Mouse (Mus musculus) lung, embryonic 16.5 days (tissue): Measurements from ENCODE around the gene Aqp8. TPM values are rescaled to one million over a fixed set of nuclear protein-coding genes. Genes with fewer than 3 reads are reported as not detected.

Source experiments
- ATAC-seq: fragments of 200-750 bp; cut with Nextera tagmentation; 2 replicates; pipeline ENCODE4 v1.8.0; 2017; ENCODE audit warnings: low read depth, mild to moderate bottlenecking, moderate library complexity
- H3K27ac ChIP-seq: fragments of 300-500 bp; sonication (generic); 2 replicates; pipeline ENCODE4 v1.5.1; 2014; ENCODE audit warnings: mild to moderate bottlenecking, control low read depth, low read length
- H3K27me3 ChIP-seq: fragments of 300-500 bp; sonication (generic); 2 replicates; pipeline ENCODE4 v1.6.1; 2014; ENCODE audit warnings: low read depth, low read length, mixed read lengths; ENCODE audit not compliant: control insufficient read depth, insufficient read depth
- H3K36me3 ChIP-seq: fragments of 300-500 bp; sonication (generic); 2 replicates; pipeline ENCODE4 v1.6.1; 2014; ENCODE audit warnings: low read length; ENCODE audit not compliant: control insufficient read depth, insufficient read depth
- H3K4me1 ChIP-seq: fragments of 300-500 bp; sonication (generic); replicated peaks from 2 replicates; pipeline ENCODE4 v1.6.1; 2014; ENCODE audit warnings: low read length, mixed read lengths; ENCODE audit not compliant: control insufficient read depth, insufficient read depth
- H3K4me2 ChIP-seq: fragments of 300-500 bp; sonication (generic); 2 replicates; pipeline ENCODE4 v1.6.1; 2014; ENCODE audit warnings: low read depth, low read length, control low read depth
- H3K4me3 ChIP-seq: fragments of 300-500 bp; sonication (generic); 2 replicates; pipeline ENCODE4 v1.5.1; 2014; ENCODE audit warnings: mild to moderate bottlenecking, low read length, control low read depth
- H3K9ac ChIP-seq: fragments of 300-500 bp; sonication (generic); 2 replicates; pipeline ENCODE4 v1.6.1; 2014; ENCODE audit warnings: low read length, control low read depth
- H3K9me3 ChIP-seq: fragments of 300-500 bp; sonication (generic); 2 replicates; pipeline ENCODE4 v1.6.1; 2016; ENCODE audit warnings: low read length; ENCODE audit not compliant: control insufficient read depth
- WGBS: fragments of 180-500 bp; shearing (Covaris S2); extraction: QIAGEN DNeasy Blood & Tissue Kit; methylation state at CpG from one replicate; pipeline ENCODE4 v1.1.7; 2014; 5-methylcytosine and 5-hydroxymethylcytosine counted together
- polyA plus RNA-seq: library from polyadenylated mRNA; unstranded; fragments of >200 nt; fragmentation: Nextera tagmentation; extraction: Ambion mirVana; gene quantifications from 2 replicates; pipeline ENCODE4 v1.2.1, GENCODE M21; 2015

Aqp8 gene
- 0.34 and 2.1 TPM in 2 replicates for polyA plus RNA-seq

DNA sequence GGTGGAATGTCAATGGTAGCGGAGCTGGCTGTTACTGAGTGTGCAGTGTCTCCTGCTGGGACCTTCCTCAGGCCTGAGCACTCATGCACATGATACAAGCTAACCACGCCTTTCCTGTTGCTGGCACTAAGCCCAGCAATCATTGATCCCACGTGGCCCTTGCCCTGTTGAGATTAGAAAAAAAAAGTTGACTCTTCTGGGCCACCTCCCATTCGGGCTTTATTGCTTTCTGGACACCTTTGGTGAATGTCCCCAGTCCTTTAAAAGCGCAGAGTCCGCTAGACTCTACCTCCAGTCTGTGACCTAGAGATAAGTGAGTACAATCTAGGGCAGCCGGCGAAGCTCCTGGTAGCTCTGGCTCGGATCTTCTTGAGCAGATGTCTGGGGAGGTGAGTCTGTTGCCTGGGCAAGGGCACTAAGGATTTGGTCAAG, at the start of gene Aqp8:
Gene Aqp8, plus strand, starts transcription at position 222 of the 432 bp plus-strand sequence.
- no peak for ATAC-seq
- no peaks in the 10 kb centered on the region for H3K36me3 ChIP-seq
- WGBS: 64% methylated on average over 9 of the region's 9 CpGs
- H3K27me3 ChIP-seq: no peaks in the 10 kb centered on the region
- H3K9me3 ChIP-seq: no peaks in the 10 kb centered on the region
- no peak within 1 kb of the TSS for H3K4me2 ChIP-seq
- no peak within 1 kb of the TSS for H3K27ac ChIP-seq
- H3K4me1 ChIP-seq: no peaks in the 10 kb centered on the region
- no peak within 1 kb of the TSS for H3K4me3 ChIP-seq
- H3K9ac ChIP-seq: no peak within 1 kb of the TSS

DNA sequence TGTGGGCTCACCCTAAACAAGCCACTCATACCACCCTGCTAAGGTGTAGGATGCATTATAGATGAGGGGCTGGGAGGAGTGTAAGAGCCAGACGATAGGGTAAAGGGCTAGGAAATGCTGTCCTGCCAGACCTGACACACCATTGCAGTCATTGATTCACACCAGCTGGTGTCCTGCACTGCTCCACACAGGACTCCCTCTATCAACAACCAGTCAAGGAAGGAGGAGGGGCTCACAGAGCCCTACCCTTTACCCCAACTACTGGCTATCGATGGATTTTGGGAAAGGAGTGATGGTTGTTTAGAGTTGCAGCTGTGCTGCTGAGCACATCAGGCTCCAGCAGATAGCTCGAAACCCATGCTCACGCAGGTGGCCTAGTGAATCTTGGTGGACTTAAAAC, 45.3 kb upstream of the Aqp8 start:
- Histone ChIP-seq H3K4me3 (no peak overlapping the region), H3K4me1 (no peaks in the 10 kb centered on the region), H3K27me3 (no peaks in the 10 kb centered on the region), H3K4me2 (no peak overlapping the region), H3K9me3 (no peaks in the 10 kb centered on the region), H3K27ac (no peak overlapping the region), H3K36me3 (no peaks in the 10 kb centered on the region; the same call in 1 of the 2 replicates), H3K9ac (no peak overlapping the region)
- no peak for ATAC-seq
- WGBS: 62% methylated on average over 4 of the region's 4 CpGs

DNA sequence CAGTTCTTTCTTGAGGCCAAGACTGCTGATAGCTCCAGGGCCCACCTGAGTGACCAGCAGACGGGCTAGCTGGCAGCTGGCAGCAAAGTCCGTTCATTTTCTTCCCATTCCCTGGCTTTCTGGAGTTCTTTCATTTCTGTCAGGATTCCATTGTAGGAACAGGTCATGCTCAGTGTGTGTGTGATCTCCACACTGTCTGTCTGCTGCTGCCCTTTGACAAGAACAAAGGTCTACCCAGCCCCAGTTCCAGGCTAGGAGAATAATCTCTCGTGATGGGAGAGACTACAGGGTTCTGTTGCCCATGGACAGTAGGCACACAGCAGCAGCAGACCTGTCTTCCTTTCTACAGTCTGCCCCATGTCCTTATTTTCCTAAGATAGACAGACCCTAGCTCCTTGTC, 44.4 kb upstream of the Aqp8 start:
- no peaks in the 10 kb centered on the region for H3K4me1 ChIP-seq
- H3K4me2 ChIP-seq: no peak overlapping the region
- WGBS: 89% methylated on average over 3 of the region's 3 CpGs
- no peaks in the 10 kb centered on the region for H3K27me3 ChIP-seq
- H3K9ac ChIP-seq: no peak overlapping the region
- no peak for ATAC-seq
- H3K36me3 ChIP-seq: no peaks in the 10 kb centered on the region; the same call in none of the 2 replicates
- no peak overlapping the region for H3K27ac ChIP-seq
- H3K9me3 ChIP-seq: no peaks in the 10 kb centered on the region
- no peak overlapping the region for H3K4me3 ChIP-seq

DNA sequence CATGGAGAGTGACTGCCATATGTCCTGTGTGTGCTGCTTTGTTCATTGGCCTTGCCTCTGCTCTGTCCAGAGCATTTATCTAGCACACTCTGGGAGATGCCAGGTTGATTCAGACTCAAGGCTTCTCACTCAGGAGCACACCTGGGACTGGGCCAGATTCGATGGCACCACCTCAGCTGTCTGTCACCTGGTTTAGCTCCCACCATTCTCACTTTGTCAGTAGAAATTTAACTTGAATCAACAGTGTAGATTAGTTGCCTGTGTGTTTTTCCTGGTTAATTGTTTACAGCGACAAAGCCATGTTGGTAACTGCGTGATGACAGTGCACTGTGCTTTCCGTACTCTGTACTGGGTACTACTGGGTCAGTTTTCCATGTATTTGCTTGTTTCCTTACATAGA, 42.1 kb upstream of the Aqp8 start:
- H3K4me1 ChIP-seq: no peaks in the 10 kb centered on the region
- no peak overlapping the region for H3K4me3 ChIP-seq
- no peaks in the 10 kb centered on the region for H3K27me3 ChIP-seq
- H3K4me2 ChIP-seq: no peak overlapping the region
- H3K9ac ChIP-seq: no peak overlapping the region
- H3K27ac ChIP-seq: no peak overlapping the region
- ATAC-seq: no peak
- no peaks in the 10 kb centered on the region for H3K9me3 ChIP-seq
- WGBS: 87% methylated on average over 4 of the region's 4 CpGs
- no peaks in the 10 kb centered on the region; the same call in none of the 2 replicates for H3K36me3 ChIP-seq

DNA sequence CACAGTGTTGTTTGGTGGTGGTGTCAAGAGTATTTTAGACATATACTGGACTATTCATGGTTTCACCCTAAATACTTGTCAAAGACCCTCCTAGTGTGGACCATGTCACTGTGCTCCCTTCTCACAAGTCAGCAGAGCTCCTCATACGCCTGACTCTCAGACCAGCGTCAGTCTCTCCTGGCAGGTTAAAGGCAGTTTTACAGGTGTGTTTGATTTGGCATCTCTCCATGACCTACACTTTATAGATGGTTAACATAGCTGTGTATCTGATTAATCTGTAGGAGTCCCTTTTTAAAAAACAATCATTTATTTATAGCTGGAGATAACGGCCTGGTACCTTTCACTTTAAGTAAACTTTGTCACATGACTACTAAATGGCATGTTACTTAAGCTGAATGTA, 40.1 kb upstream of the Aqp8 start:
- Histone ChIP-seq H3K4me3 (no peak overlapping the region), H3K27ac (no peak overlapping the region), H3K27me3 (no peaks in the 10 kb centered on the region), H3K4me2 (no peak overlapping the region), H3K4me1 (no peaks in the 10 kb centered on the region), H3K9me3 (no peaks in the 10 kb centered on the region), H3K9ac (no peak overlapping the region), H3K36me3 (no peaks in the 10 kb centered on the region; the same call in none of the 2 replicates)
- no peak for ATAC-seq
- WGBS: 61% methylated on average over 3 of the region's 3 CpGs

DNA sequence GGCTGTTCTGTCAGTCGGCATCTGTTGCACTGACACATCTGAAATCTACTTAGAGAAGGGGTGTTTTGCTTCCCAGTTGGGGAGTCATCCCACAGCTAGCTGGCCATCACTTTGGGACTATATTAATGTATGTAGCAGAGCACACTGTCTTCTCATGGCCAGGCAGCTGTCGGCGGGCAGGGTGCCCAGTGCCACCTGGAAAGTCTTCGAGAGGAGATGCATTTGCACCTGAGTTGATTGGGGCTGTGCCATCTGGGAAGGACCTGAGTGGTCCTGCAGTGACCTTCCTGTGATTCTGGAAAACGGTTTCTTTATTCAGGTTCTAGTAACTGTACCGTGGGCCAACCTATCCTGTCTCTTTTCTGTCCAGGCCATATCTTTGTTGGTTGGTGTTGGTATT, 37.8 kb upstream of the Aqp8 start:
- Histone ChIP-seq H3K27ac (no peak overlapping the region), H3K9ac (no peak overlapping the region), H3K4me2 (no peak overlapping the region), H3K4me1 (no peaks in the 10 kb centered on the region), H3K36me3 (no peaks in the 10 kb centered on the region; the same call in none of the 2 replicates), H3K27me3 (no peaks in the 10 kb centered on the region), H3K9me3 (no peaks in the 10 kb centered on the region), H3K4me3 (no peak overlapping the region)
- ATAC-seq: no peak
- WGBS: 87% methylated on average over 6 of the region's 6 CpGs

DNA sequence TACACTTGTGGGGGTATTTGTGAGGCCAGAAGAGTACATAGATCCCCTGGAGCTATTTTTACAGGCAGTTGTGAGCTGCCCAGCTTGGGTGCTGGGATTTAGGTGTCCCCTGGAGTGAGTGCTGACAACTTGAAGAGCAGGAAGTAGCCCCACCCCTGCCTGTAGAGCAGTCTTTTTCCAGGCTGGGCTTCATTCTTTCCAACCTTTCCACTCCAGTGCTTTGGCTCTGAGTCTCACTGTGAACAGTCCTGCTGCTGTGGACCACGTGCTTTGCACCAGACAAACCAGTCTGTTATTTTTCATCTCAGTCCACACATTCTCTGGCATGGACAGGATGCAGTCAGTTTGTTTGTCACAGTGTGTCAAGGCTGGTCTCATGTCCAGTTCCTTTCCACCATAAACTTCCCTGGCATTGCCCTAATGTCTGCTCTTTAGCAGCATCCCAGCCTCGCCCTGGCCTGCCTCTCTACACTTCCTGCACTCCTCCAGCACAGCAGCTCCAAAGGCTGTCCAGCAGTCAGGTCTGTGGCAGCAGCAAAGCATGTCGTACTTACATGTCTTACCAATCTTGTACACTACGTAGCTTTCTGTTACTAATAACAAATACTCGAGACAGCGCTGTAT, 36.8 kb upstream of the Aqp8 start:
- no peak; the same call in 1 of the 2 replicates for ATAC-seq
- H3K9me3 ChIP-seq: no peaks in the 10 kb centered on the region
- H3K36me3 ChIP-seq: no peaks in the 10 kb centered on the region; the same call in 1 of the 2 replicates
- H3K9ac ChIP-seq: no peak overlapping the region
- 71% methylated on average over 6 of the region's 6 CpGs for WGBS
- H3K4me2 ChIP-seq: no peak overlapping the region
- H3K4me3 ChIP-seq: no peak overlapping the region
- no peaks in the 10 kb centered on the region for H3K4me1 ChIP-seq
- H3K27ac ChIP-seq: no peak overlapping the region
- no peaks in the 10 kb centered on the region for H3K27me3 ChIP-seq

DNA sequence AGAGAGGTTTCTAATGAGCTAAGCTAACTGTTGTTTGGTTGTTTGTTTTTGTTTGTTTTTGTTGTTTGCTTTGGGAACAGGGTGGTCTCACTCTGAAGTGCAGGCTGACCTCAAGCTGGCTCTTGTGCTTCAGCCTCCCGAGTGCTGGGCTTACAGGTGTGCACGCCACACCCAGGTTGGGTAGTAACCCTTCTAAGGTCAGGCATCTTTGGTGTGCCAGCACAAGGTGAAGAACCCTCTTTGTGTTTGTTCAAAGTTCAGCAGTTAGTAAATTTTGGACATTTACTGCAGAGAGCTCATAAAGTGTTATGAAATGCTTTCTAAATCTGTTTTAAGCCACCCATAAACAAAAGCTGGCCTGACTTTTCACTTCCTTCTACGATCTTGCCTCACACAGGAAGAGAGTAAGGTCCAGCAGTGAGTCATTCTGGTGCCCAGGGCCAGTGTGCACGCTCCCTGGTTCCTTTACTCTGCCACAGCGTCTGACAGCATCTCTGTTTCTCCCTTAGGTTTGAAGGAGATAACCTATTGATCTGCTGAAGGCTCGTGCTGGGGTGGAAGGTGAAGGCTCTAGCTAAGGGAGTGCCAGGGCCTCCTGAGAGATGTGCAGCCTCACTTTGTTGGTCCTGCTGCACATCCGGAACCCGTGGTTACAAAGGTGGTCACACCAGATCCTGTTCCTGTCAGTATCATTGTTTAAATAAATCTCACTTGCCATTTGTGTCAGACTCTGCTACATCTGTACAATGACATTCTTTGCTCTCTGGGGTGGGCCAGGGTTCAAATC, 32.3 kb upstream of the Aqp8 start:
- no peaks in the 10 kb centered on the region for H3K4me1 ChIP-seq
- H3K27me3 ChIP-seq: no peaks in the 10 kb centered on the region
- H3K9me3 ChIP-seq: no peaks in the 10 kb centered on the region
- no peak for ATAC-seq
- no peak overlapping the region for H3K9ac ChIP-seq
- H3K36me3 ChIP-seq: no peaks in the 10 kb centered on the region; the same call in 1 of the 2 replicates
- WGBS: 56% methylated on average over 8 of the region's 8 CpGs
- H3K27ac ChIP-seq: no peak overlapping the region
- no peak overlapping the region for H3K4me2 ChIP-seq
- H3K4me3 ChIP-seq: no peak overlapping the region

DNA sequence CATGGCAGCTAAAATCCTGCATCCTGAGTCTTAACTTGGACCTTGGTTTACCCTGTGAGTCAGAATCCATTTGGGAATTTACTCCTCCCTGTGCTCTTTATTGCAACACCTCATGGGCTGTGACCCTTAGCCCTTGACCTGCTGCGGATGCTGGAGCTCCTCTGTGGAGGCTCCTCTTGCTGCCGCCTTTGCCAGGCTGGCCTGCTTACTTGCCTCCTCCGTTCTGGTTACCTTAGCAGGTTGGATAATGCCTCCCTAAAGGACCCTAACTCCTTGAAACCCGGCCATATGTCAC, 31.7 kb upstream of the Aqp8 start:
- H3K4me1 ChIP-seq: no peaks in the 10 kb centered on the region
- H3K4me2 ChIP-seq: no peak overlapping the region
- H3K9me3 ChIP-seq: no peaks in the 10 kb centered on the region
- H3K36me3 ChIP-seq: no peaks in the 10 kb centered on the region; the same call in 1 of the 2 replicates
- no peaks in the 10 kb centered on the region for H3K27me3 ChIP-seq
- H3K4me3 ChIP-seq: no peak overlapping the region
- H3K27ac ChIP-seq: no peak overlapping the region
- 62% methylated on average over 4 of the region's 4 CpGs for WGBS
- ATAC-seq: no peak
- H3K9ac ChIP-seq: no peak overlapping the region
